Mouse (Mus musculus): ENCODE data around the gene Ttc14. TPM values are rescaled to one million over a fixed set of nuclear protein-coding genes. Genes with fewer than 3 reads are reported as not detected.

The Ttc14 gene
- 67.1 and 71.3 TPM in 2 replicates for polyA plus RNA-seq (2016; fragmentation: Nextera tagmentation; extraction: Ambion mirVana)

GRCm38 (mm10) chr3:33799617-33800512 lies at the start of gene Ttc14:
Ttc14 (plus strand) TSS chr3:33799832.
- ATAC-seq (ENCODE audit: low FRiP score, low read depth): peak; percentile 100

GRCm38 (mm10) chr3:33790975-33791374 lies 8.7 kb upstream of the Ttc14 start:
- H3K9me3 ChIP-seq: no peaks in the 10 kb centered on the region
- ATAC-seq (ENCODE audit: low FRiP score, low read depth): 0 out of 2 replicates have a peak, but pooled peaks have one; percentile 25
- H3K36me3 ChIP-seq: no peaks in the 10 kb centered on the region
- no peak overlapping the region for H3K27ac ChIP-seq
- H3K27me3 ChIP-seq (replicated peaks): no peaks in the 10 kb centered on the region
- H3K9ac ChIP-seq: no peak overlapping the region
- no peak overlapping the region for H3K4me2 ChIP-seq (replicated peaks)
- no peaks in the 10 kb centered on the region for H3K4me1 ChIP-seq
- H3K4me3 ChIP-seq: no peak overlapping the region

More at GRCm38 (mm10) chr3:33799617-33800512, at the start of gene Ttc14:
- no peaks in the 10 kb centered on the region for H3K27me3 ChIP-seq (replicated peaks)
- H3K36me3 ChIP-seq: peaks cover 6% of the 10 kb centered on the region
- peak within 1 kb of the TSS; percentile 97 for H3K9ac ChIP-seq
- H3K9me3 ChIP-seq: no peaks in the 10 kb centered on the region
- H3K4me3 ChIP-seq: peak within 1 kb of the TSS; percentile 95
- peak within 1 kb of the TSS; percentile 70 for H3K4me2 ChIP-seq (replicated peaks)
- peak within 1 kb of the TSS; percentile 96 for H3K27ac ChIP-seq
- peaks cover 7% of the 10 kb centered on the region for H3K4me1 ChIP-seq
- whole genome bisulfite sequencing: under 1% methylated on average over 90 of the region's 90 CpGs

GRCm38 (mm10) chr3:33800513-33800820 lies 835 bp downstream of the Ttc14 start:
- peak overlapping the region; percentile 70 for H3K4me2 ChIP-seq (replicated peaks)
- peaks cover 7% of the 10 kb centered on the region for H3K4me1 ChIP-seq
- peak overlapping the region; percentile 97 for H3K9ac ChIP-seq
- peak overlapping the region; percentile 95 for H3K4me3 ChIP-seq
- WGBS: 0% methylated on average over 16 of the region's 16 CpGs
- no peaks in the 10 kb centered on the region for H3K27me3 ChIP-seq (replicated peaks)
- H3K9me3 ChIP-seq: no peaks in the 10 kb centered on the region
- peaks cover 10% of the 10 kb centered on the region for H3K36me3 ChIP-seq
- H3K27ac ChIP-seq: peak overlapping the region; percentile 96
- ATAC-seq (ENCODE audit: low FRiP score, low read depth): peak; percentile 43

- no peak for ATAC-seq (ENCODE audit: low FRiP score, low read depth)
Measured at GRCm38 (mm10) chr3:33807151-33807550, 7.5 kb downstream of the Ttc14 start.

GRCm38 (mm10) chr3:33824135-33824946 lies 24.7 kb downstream of the Ttc14 start:
- H3K9ac ChIP-seq: no peak overlapping the region
- no peaks in the 10 kb centered on the region for H3K4me1 ChIP-seq
- no peaks in the 10 kb centered on the region for H3K9me3 ChIP-seq
- H3K4me2 ChIP-seq (replicated peaks): no peak overlapping the region
- no peaks in the 10 kb centered on the region for H3K36me3 ChIP-seq
- H3K27me3 ChIP-seq (replicated peaks): no peaks in the 10 kb centered on the region
- no peak overlapping the region for H3K27ac ChIP-seq
- H3K4me3 ChIP-seq: no peak overlapping the region
- WGBS: 54% methylated on average over 9 of the region's 9 CpGs
- peak; percentile 53; the same call in 1 of the 2 replicates for ATAC-seq (ENCODE audit: low FRiP score, low read depth)

More at GRCm38 (mm10) chr3:33807151-33807550, 7.5 kb downstream of the Ttc14 start:
- H3K4me3 ChIP-seq: no peak overlapping the region
- H3K36me3 ChIP-seq: peaks cover 50% of the 10 kb centered on the region
- 76% methylated on average over 1 of the region's 1 CpGs for WGBS
- H3K4me2 ChIP-seq (replicated peaks): no peak overlapping the region
- no peak overlapping the region for H3K9ac ChIP-seq
- no peaks in the 10 kb centered on the region for H3K9me3 ChIP-seq
- H3K27me3 ChIP-seq (replicated peaks): no peaks in the 10 kb centered on the region
- H3K4me1 ChIP-seq: no peaks in the 10 kb centered on the region
- H3K27ac ChIP-seq: no peak overlapping the region

GRCm38 (mm10) chr3:33832351-33832750 lies 32.7 kb downstream of the Ttc14 start:
- Histone ChIP-seq H3K4me2 (replicated peaks) (no peak overlapping the region), H3K4me3 (no peak overlapping the region), H3K4me1 (no peaks in the 10 kb centered on the region), H3K27me3 (replicated peaks) (no peaks in the 10 kb centered on the region), H3K9me3 (no peaks in the 10 kb centered on the region), H3K9ac (no peak overlapping the region), H3K27ac (no peak overlapping the region), H3K36me3 (no peaks in the 10 kb centered on the region)
- no peak for ATAC-seq (ENCODE audit: low FRiP score, low read depth)
- 85% methylated on average over 10 of the region's 10 CpGs for WGBS

- Histone ChIP-seq H3K27ac (no peak overlapping the region), H3K36me3 (no peaks in the 10 kb centered on the region), H3K9ac (no peak overlapping the region), H3K4me1 (no peaks in the 10 kb centered on the region), H3K27me3 (replicated peaks) (no peaks in the 10 kb centered on the region), H3K4me3 (no peak overlapping the region), H3K4me2 (replicated peaks) (no peak overlapping the region), H3K9me3 (no peaks in the 10 kb centered on the region)
- WGBS: 96% methylated on average over 13 of the region's 13 CpGs
- no peak for ATAC-seq (ENCODE audit: low FRiP score, low read depth)
Measured at GRCm38 (mm10) chr3:33836576-33836975, 36.9 kb downstream of the Ttc14 start.

- no peak overlapping the region for H3K27ac ChIP-seq
Measured at GRCm38 (mm10) chr3:33838877-33839276, 39.2 kb downstream of the Ttc14 start.

GRCm38 (mm10) chr3:33843801-33844632 lies 44.4 kb downstream of the Ttc14 start, which contains the start of gene Ccdc39:
Ccdc39 (minus strand) TSS chr3:33844310.
- WGBS: 7% methylated on average over 26 of the region's 26 CpGs
- Histone ChIP-seq H3K4me3 (peak within 1 kb of the TSS; percentile 51), H3K9ac (peak within 1 kb of the TSS; percentile 64), H3K4me2 (replicated peaks) (peak within 1 kb of the TSS; percentile 90), H3K27me3 (replicated peaks) (no peaks in the 10 kb centered on the region), H3K4me1 (0 out of 2 replicates have a peak, but pooled peaks cover 2% of the 10 kb centered on the region), H3K27ac (no peak within 1 kb of the TSS), H3K36me3 (no peaks in the 10 kb centered on the region), H3K9me3 (no peaks in the 10 kb centered on the region)
- ATAC-seq (ENCODE audit: low FRiP score, low read depth): peak; percentile 98

More at GRCm38 (mm10) chr3:33838877-33839276, 39.2 kb downstream of the Ttc14 start:
- Histone ChIP-seq H3K9ac (no peak overlapping the region), H3K4me1 (no peaks in the 10 kb centered on the region), H3K9me3 (no peaks in the 10 kb centered on the region), H3K4me3 (no peak overlapping the region), H3K27me3 (replicated peaks) (no peaks in the 10 kb centered on the region), H3K4me2 (replicated peaks) (no peak overlapping the region), H3K36me3 (no peaks in the 10 kb centered on the region)
- no peak for ATAC-seq (ENCODE audit: low FRiP score, low read depth)
- 72% methylated on average over 10 of the region's 10 CpGs for WGBS

- 91% methylated on average over 6 of the region's 6 CpGs for WGBS
- no peak overlapping the region for H3K4me3 ChIP-seq
Measured at GRCm38 (mm10) chr3:33846639-33847038, 47.0 kb downstream of the Ttc14 start.

GRCm38 (mm10) chr3:33850856-33851255 lies 51.2 kb downstream of the Ttc14 start:
- WGBS: 88% methylated on average over 4 of the region's 4 CpGs
- Histone ChIP-seq H3K9ac (no peak overlapping the region), H3K4me3 (no peak overlapping the region), H3K4me2 (replicated peaks) (no peak overlapping the region), H3K4me1 (no peaks in the 10 kb centered on the region), H3K27ac (no peak overlapping the region), H3K36me3 (no peaks in the 10 kb centered on the region), H3K9me3 (no peaks in the 10 kb centered on the region), H3K27me3 (replicated peaks) (no peaks in the 10 kb centered on the region)
- no peak for ATAC-seq (ENCODE audit: low FRiP score, low read depth)

More at GRCm38 (mm10) chr3:33846639-33847038, 47.0 kb downstream of the Ttc14 start:
- Histone ChIP-seq H3K9me3 (no peaks in the 10 kb centered on the region), H3K27me3 (replicated peaks) (no peaks in the 10 kb centered on the region), H3K9ac (no peak overlapping the region), H3K36me3 (no peaks in the 10 kb centered on the region), H3K4me2 (replicated peaks) (no peak overlapping the region), H3K27ac (no peak overlapping the region), H3K4me1 (0 out of 2 replicates have a peak, but pooled peaks cover 2% of the 10 kb centered on the region)
- ATAC-seq (ENCODE audit: low FRiP score, low read depth): no peak

Measured in neural tube, embryonic 12.5 days (tissue).